Mouse (Mus musculus) thymus, adult 18-20 months (tissue): ENCODE measurements at regions not wholly inside any gene's neighbourhood (a gene's known extent, or its start where the extent isn't known, plus 50 kb on each side); places are given as distances from the start of the nearest gene placed in this dataset.

Experiments
- DNase-seq, 2 experiments: peaks; one replicate each; pipeline ENCODE4 v3.0.0; 2022; ENCODE audit warnings: mixed read lengths in 2 of 2

DNA sequence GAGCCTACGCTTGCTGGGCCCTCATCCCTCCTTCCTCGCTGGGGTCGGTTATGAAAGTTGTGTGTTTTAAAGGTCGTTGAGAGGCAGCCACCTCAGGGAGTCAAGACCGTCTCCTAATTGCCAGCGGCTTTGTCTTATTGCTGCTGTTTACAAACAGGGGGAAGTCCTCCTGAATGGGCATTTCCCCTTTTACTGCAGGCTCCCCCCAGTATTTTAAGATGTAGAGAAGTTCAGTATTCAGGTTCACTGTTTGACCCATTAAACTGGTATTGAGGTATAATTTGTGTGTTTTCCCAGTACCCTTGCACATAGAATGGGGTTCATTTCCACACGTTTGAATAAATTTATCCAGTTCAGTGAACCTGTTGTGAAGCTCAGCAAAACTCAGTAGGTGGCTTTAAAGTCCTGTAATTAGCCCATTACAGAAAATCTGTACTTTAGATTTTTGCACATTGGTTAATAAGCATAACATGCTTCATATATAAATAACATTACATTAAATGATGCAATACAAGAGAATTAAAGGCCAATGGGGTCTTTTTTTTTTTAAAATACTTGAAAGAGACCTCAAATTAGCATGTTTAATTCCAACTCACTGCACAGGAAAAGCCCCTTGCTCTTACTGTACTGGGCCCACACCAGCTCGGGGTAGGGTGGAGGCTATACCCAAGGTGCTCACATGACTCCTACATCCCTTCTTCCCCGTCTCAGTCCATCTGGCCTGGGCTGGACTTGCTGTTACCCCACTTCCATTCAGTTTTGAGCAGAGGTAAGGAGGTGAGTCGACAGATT is 63.7 kb downstream of the Nkx2-1 start:
- no peak for DNase-seq

- no peak for DNase-seq
These were observed 65.7 kb downstream of the Nkx2-1 start for GRCm38 (mm10) chr12:56470932-56471500.

DNA sequence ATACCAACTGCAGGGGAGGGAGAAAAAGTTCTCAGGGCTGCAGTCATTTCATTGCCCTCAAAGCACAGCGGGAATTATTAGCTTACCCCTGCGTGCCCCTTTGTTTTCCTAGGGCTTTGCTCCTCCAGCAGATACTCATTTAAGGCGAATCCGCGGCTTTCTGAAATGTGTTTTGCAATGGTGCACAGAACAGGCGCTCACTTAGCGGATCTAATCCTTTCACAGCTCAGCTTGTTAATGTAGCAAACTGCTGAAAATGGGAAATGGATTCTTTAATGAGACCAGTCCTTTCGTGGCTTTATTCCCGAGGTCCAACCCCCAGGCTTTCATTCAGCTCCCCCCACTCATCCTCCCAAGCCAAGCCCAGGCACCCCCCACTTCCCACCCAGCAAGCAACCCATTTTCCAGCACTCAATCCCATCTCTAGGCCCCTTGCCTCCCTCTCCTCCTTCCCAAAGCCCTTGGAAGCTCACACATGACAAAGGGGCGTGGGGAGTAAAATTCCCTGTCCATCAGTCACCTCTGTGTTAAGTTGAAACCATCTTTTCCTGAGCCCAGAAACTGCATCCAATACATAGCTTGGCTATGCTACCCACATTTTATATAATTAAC is 77.1 kb downstream of the Nkx2-1 start:
- no peak for DNase-seq

DNA sequence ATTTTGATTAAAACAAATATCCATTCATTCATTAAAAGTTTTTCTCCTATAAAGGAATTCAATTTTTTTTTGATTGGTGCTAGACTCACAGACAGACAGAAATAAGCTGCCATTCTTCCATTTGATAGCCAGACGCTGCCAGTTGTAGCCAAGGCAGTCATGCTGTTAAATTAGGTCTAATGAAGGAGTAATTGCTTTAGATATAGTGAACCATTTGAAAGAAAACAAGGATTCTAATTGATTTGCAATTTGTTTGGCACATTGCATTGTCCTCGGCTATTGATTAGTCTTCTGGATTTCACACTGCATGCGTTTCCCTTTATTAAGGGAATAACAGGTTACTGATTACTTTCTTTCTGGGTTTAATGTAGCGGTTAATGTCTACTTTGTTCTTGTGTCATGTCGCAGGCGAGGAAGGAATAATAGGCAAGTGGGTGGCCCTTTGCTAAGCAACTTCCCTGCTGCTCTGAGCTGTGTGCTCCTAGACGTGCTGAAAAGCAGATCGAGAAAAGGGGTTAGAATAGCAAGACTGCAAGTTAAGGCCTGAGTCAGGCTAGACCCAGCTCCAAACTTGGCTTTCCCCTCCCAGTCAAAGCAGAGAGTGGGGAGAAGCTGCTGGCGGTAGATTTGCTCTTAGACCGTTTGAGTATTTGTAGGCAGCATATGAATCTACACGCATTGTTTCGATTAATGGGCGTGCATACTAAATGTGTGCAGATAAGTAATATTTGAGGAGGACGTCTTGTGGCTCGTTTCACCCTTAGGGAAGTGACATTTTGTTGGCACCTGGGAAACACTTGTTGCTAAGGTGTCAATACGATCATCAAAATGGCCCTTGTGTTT is 77.8 kb downstream of the Nkx2-1 start:
- DNase-seq: no peak

GRCm38 (mm10) chr12:56457951-56458350 is 78.8 kb downstream of the Nkx2-1 start:
- DNase-seq: no peak

- no peak for DNase-seq
These were observed 79.4 kb downstream of the Nkx2-1 start for GRCm38 (mm10) chr12:56457356-56457755.

GRCm38 (mm10) chr12:56450261-56450660 is 86.4 kb downstream of the Nkx2-1 start:
- no peak for DNase-seq

- DNase-seq: no peak
These were observed 87.7 kb downstream of the Nkx2-1 start for GRCm38 (mm10) chr12:56448786-56449564.

GRCm38 (mm10) chr12:56441166-56441817 is 95.4 kb downstream of the Nkx2-1 start:
- no peak for DNase-seq

GRCm38 (mm10) chr12:56440068-56440847 is 94.6 kb upstream of the Mbip start:
- no peak for DNase-seq

- DNase-seq: no peak
These were observed 92.7 kb upstream of the Mbip start for GRCm38 (mm10) chr12:56438384-56438783.

GRCm38 (mm10) chr12:56437975-56438374 is 92.3 kb upstream of the Mbip start:
- DNase-seq: no peak

- no peak for DNase-seq
These were observed 81.1 kb upstream of the Mbip start for GRCm38 (mm10) chr12:56426681-56427246.

DNA sequence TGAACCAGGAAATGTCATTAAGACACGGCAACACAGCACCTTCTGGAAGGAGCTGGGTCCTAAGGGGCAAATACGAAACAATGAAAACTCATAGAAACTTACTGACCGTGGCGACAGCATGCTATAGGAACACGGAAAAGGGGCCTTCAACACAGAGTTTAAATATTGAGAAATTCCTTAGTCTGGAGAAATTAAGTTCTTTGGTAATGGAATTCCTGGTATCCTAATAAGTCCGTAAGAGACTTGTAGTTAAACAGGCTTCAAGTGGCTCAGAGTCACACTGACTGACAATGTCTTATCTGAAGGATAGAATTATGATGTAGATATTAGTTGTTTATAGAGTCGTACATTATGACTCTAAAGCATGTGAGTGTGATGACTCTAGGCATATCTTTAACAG is 70.4 kb upstream of the Mbip start:
- no peak for DNase-seq

DNA sequence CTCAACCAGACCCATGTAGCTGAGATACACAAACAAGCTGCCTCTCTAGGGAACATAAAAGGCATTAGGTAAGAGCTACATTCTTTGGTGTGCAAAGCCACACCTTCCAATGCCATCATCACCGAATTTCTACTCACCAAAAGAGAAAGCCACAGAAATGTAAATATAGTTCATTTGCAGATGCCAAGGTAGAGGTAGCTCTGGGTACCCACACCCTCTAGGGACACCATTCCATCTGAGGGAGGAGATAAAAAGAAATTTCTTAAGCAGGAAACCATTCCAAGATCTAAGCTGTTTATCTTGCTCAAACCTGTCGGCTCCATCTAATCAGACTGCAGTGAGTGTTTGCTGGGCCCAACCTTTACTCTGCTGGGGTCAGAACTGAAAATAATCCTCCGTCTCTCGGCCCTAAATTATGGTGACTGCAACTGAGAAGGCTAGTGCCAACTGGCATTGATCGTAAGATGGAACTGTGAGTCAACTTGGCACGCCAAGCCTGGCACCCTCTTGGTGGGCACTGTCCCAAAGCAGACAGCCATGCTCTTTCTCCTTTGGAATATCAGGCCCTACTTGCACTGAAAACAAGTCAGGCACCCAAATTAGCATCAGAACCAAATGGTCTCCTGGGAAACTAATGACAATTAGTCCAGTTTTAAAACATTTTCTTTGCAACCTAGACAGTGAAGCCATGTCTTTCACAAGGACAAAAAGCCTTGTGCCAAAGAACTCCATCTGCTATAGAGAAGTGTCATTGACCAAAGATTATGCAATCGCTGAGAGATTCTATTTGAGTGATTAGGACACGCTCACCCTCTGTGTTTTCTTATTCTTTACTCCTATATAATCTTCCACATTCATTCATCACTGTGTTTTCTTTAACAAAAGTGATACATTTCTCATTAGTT is 69.4 kb upstream of the Mbip start:
- DNase-seq: no peak

DNA sequence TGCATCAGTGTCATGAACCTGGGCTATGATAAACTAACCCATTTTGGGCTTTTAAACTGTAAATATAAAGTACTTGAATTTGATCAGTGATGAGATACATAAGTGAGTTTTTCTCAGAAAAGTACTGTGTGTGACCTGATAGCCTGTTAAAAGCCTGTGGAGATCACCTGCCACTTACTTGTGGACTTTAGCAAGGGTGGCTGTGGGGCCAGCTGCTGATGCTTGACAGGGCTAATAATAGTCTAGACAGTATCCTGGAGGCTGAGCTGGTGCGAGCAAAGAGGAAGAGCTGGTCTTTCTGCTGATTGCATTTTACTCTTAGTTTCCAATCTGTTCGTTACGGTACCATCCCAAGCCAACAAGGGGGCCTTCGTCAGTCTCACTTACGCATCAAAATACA is 60.0 kb upstream of the Mbip start:
- no peak for DNase-seq

- peak in 1 of 2 experiments; percentile 4 for DNase-seq
These were observed 59.1 kb upstream of the Mbip start for GRCm38 (mm10) chr12:56404833-56405232.

GRCm38 (mm10) chr12:56404262-56404661 is 58.6 kb upstream of the Mbip start:
- DNase-seq: no peak

DNA sequence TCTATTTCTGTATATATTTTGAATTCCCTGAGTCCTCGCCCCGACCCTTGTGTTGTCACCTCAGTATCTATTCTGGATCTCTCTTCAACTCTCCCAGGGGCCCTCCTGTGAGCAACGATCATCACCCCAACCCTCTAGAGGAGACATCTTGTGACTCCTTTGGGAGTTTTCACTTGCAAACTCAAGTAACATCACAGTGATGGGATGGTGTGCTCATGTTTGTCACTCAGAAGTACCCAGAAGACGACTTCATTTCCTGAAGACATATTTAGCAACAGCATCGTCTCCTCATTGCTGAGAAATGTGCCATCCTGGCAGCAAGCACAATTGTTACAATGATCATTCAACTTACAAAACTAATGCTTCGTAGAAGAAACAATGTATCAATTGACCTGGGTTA is 57.9 kb upstream of the Mbip start:
- no peak for DNase-seq

GRCm38 (mm10) chr12:56402844-56403243 is 57.1 kb upstream of the Mbip start:
- no peak for DNase-seq
